Mouse (Mus musculus): ENCODE measurements around the gene Dcst2.
A peak's percentile ranks its signal among the peaks of the same experiment; 100 is the strongest.

The Dcst2 gene

GRCm38 (mm10) chr3:89411490-89412393 lies 50.0 kb downstream of the Dcst2 start, which contains the start of gene Flad1:
Gene Flad1 (minus strand): TSS chr3:89411870.
- peak; percentile 100 for DNase-seq (ENCODE audit: low read depth, low spot score)

GRCm38 (mm10) chr3:89416158-89416557 lies 54.4 kb downstream of the Dcst2 start:
- no peak for DNase-seq (ENCODE audit: low read depth, low spot score)

GRCm38 (mm10) chr3:89417131-89417530 lies 55.4 kb downstream of the Dcst2 start:
- no peak for DNase-seq (ENCODE audit: low read depth, low spot score)

- DNase-seq (ENCODE audit: low read depth, low spot score), result no peak
These were observed 56.0 kb downstream of the Dcst2 start for GRCm38 (mm10) chr3:89417840-89418169.

GRCm38 (mm10) chr3:89418170-89418860 lies 56.5 kb downstream of the Dcst2 start, which contains the start of the genes Cks1b and Shc1:
Gene Cks1b (minus strand): TSS chr3:89418383.
Gene Shc1 (plus strand): TSS chr3:89418443.
- peak; percentile 98 for DNase-seq (ENCODE audit: low read depth, low spot score)

GRCm38 (mm10) chr3:89418861-89419250 lies 57.1 kb downstream of the Dcst2 start:
- no peak for DNase-seq (ENCODE audit: low read depth, low spot score)

- no peak for DNase-seq (ENCODE audit: low read depth, low spot score)
These were observed 57.8 kb downstream of the Dcst2 start for GRCm38 (mm10) chr3:89419571-89419970.

- DNase-seq (ENCODE audit: low read depth, low spot score), result no peak
These were observed 58.2 kb downstream of the Dcst2 start for GRCm38 (mm10) chr3:89419981-89420380.

GRCm38 (mm10) chr3:89420421-89420820 lies 58.6 kb downstream of the Dcst2 start:
- no peak for DNase-seq (ENCODE audit: low read depth, low spot score)

GRCm38 (mm10) chr3:89421002-89421774 lies 59.4 kb downstream of the Dcst2 start:
- peak; percentile 72 for DNase-seq (ENCODE audit: low read depth, low spot score)

GRCm38 (mm10) chr3:89421810-89422473 lies 60.2 kb downstream of the Dcst2 start:
- DNase-seq (ENCODE audit: low read depth, low spot score), result no peak

- no peak for DNase-seq (ENCODE audit: low read depth, low spot score)
These were observed 60.9 kb downstream of the Dcst2 start for GRCm38 (mm10) chr3:89422556-89423205.

- DNase-seq (ENCODE audit: low read depth, low spot score), result no peak
These were observed 62.8 kb downstream of the Dcst2 start for GRCm38 (mm10) chr3:89424416-89425140.

GRCm38 (mm10) chr3:89425141-89425525 lies 63.4 kb downstream of the Dcst2 start:
- no peak for DNase-seq (ENCODE audit: low read depth, low spot score)

GRCm38 (mm10) chr3:89425876-89426275 lies 64.1 kb downstream of the Dcst2 start:
- DNase-seq (ENCODE audit: low read depth, low spot score), result no peak
